Mouse (Mus musculus) lung, embryonic 16.5 days (tissue): ENCODE data around the gene Foxo6. TPM values are rescaled to one million over a fixed set of nuclear protein-coding genes. Genes with fewer than 3 reads are reported as not detected.

Experiments used
- ATAC-seq: fragments of 200-750 bp; cut with Nextera tagmentation; 2 replicates; pipeline ENCODE4 v1.8.0; 2017; ENCODE audit warnings: low read depth, mild to moderate bottlenecking, moderate library complexity
- H3K27ac ChIP-seq: fragments of 300-500 bp; sonication (generic); 2 replicates; pipeline ENCODE4 v1.5.1; 2014; ENCODE audit warnings: mild to moderate bottlenecking, control low read depth, low read length
- H3K27me3 ChIP-seq: fragments of 300-500 bp; sonication (generic); 2 replicates; pipeline ENCODE4 v1.6.1; 2014; ENCODE audit warnings: low read depth, low read length, mixed read lengths; ENCODE audit not compliant: control insufficient read depth, insufficient read depth
- H3K36me3 ChIP-seq: fragments of 300-500 bp; sonication (generic); 2 replicates; pipeline ENCODE4 v1.6.1; 2014; ENCODE audit warnings: low read length; ENCODE audit not compliant: control insufficient read depth, insufficient read depth
- H3K4me1 ChIP-seq: fragments of 300-500 bp; sonication (generic); replicated peaks from 2 replicates; pipeline ENCODE4 v1.6.1; 2014; ENCODE audit warnings: low read length, mixed read lengths; ENCODE audit not compliant: control insufficient read depth, insufficient read depth
- H3K4me2 ChIP-seq: fragments of 300-500 bp; sonication (generic); 2 replicates; pipeline ENCODE4 v1.6.1; 2014; ENCODE audit warnings: low read depth, low read length, control low read depth
- H3K4me3 ChIP-seq: fragments of 300-500 bp; sonication (generic); 2 replicates; pipeline ENCODE4 v1.5.1; 2014; ENCODE audit warnings: mild to moderate bottlenecking, low read length, control low read depth
- H3K9ac ChIP-seq: fragments of 300-500 bp; sonication (generic); 2 replicates; pipeline ENCODE4 v1.6.1; 2014; ENCODE audit warnings: low read length, control low read depth
- H3K9me3 ChIP-seq: fragments of 300-500 bp; sonication (generic); 2 replicates; pipeline ENCODE4 v1.6.1; 2016; ENCODE audit warnings: low read length; ENCODE audit not compliant: control insufficient read depth
- WGBS: fragments of 180-500 bp; shearing (Covaris S2); extraction: QIAGEN DNeasy Blood & Tissue Kit; methylation state at CpG from one replicate; pipeline ENCODE4 v1.1.7; 2014; 5-methylcytosine and 5-hydroxymethylcytosine counted together
- polyA plus RNA-seq: library from polyadenylated mRNA; unstranded; fragments of >200 nt; fragmentation: Nextera tagmentation; extraction: Ambion mirVana; gene quantifications from 2 replicates; pipeline ENCODE4 v1.2.1, GENCODE M21; 2015

Gene Foxo6
- polyA plus RNA-seq, 1 experiment from 2014 or later = 0.24 TPM

DNA sequence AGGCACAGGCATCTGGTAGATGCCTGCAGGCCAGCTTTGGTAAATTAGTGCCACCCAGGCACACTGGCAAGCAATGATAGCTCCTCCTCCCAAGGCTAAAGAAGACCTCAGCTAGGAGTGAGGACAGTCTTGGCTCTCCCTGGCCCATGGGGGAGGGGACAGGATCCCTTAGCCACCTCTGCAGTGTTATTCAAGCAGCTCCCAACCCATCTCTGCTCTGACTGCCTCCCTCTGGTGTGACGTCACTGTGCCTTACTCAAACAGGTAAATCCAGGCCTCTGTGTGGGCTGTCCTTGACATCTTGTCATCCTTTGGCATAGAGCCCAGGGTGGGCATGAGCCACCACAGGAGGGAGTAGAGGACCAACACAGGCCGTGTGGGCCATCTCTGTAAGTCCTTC, 59.9 kb downstream of the Foxo6 start:
- Histone ChIP-seq H3K27ac (no peak overlapping the region), H3K4me3 (no peak overlapping the region), H3K9me3 (no peaks in the 10 kb centered on the region), H3K27me3 (no peaks in the 10 kb centered on the region), H3K4me2 (no peak overlapping the region), H3K36me3 (no peaks in the 10 kb centered on the region), H3K9ac (no peak overlapping the region), H3K4me1 (0 out of 2 replicates have a peak, but pooled peaks cover 2% of the 10 kb centered on the region)
- WGBS = 36% methylated on average over 2 of the region's 2 CpGs
- no peak for ATAC-seq

DNA sequence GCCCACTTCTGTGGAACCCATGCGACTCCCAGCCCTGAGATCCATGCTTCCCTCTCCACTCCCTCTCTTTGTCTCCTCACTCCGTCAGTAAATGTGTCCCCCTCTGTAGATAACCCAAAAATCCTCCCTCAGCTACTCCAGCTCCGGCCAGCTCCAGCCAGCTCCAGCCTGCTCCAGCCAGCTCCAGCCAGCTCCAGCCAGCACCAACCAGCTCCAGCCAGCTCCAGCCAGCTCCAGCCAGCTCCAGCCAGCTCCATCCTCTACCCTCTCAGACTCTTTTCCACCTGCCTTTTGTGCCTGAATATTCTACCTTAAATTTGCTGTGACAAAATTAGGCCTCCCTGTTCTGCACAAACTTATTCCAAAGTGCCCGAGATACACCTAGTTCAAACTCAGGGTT, 60.5 kb downstream of the Foxo6 start:
- 53% methylated on average over 4 of the region's 4 CpGs for WGBS
- 0 out of 2 replicates have a peak, but pooled peaks cover 2% of the 10 kb centered on the region for H3K4me1 ChIP-seq
- no peaks in the 10 kb centered on the region for H3K36me3 ChIP-seq
- no peaks in the 10 kb centered on the region for H3K9me3 ChIP-seq
- no peak overlapping the region for H3K4me2 ChIP-seq
- H3K9ac ChIP-seq = no peak overlapping the region
- H3K27ac ChIP-seq = no peak overlapping the region
- H3K4me3 ChIP-seq = no peak overlapping the region
- no peaks in the 10 kb centered on the region for H3K27me3 ChIP-seq
- no peak for ATAC-seq

DNA sequence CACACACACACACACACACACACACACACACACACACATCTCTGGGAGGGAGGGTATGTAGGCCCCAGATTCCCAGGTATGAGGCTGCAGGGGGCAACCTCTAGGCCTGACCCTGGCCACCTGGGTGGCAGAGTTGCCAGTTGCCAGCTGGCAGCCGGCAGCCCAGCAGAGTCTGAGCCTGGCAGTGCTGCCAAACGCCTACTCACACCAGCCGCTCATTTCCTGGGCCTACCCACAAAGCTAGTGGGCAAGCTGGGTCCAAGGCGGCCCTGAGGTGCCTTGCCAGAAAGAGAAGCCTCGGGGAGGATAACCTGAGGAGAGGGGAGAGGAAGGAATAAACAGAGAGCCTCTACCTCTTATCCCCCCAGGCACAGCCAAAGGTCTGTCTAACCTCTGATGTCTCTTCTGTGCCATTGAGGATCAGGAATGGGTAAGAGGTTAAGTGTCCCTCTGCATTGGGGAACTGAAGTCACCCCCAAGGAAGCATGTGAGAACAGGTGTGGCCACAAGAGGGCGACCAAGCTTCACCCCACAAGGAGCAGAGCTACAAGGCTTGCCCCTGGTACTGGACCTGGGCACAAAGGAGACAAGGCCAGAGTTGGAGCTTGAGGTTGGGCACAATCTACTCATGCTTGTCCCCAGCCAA, 61.9 kb downstream of the Foxo6 start:
- Histone ChIP-seq H3K27ac (no peak overlapping the region), H3K4me2 (no peak overlapping the region), H3K4me1 (0 out of 2 replicates have a peak, but pooled peaks cover 2% of the 10 kb centered on the region), H3K27me3 (no peaks in the 10 kb centered on the region), H3K36me3 (no peaks in the 10 kb centered on the region), H3K4me3 (no peak overlapping the region), H3K9ac (no peak overlapping the region), H3K9me3 (no peaks in the 10 kb centered on the region)
- ATAC-seq = peak; percentile 32
- 56% methylated on average over 6 of the region's 6 CpGs for WGBS

DNA sequence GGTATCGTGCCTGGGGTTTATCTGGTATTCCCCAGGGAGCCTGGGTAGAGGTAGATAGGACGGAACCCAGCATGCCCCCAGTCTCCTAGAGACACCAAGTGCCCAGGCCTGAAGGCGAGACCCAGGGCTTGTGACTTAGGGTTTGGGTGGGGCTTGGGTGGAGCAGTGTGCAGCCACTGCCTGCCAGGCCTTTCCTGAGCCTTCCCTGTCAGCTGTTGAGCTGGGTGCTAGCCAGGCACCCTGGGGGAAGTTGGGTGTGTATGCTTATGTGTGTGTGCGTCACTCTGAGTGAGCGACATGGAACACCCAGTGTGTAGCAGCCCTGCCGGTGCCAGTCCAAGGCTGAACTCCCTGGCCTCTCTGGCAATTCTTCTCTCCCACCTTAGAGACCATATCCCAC, 63.3 kb downstream of the Foxo6 start:
- no peak for ATAC-seq
- H3K27me3 ChIP-seq = no peaks in the 10 kb centered on the region
- no peak overlapping the region for H3K9ac ChIP-seq
- H3K4me1 ChIP-seq = 0 out of 2 replicates have a peak, but pooled peaks cover 2% of the 10 kb centered on the region
- H3K27ac ChIP-seq = no peak overlapping the region
- no peak overlapping the region for H3K4me2 ChIP-seq
- H3K36me3 ChIP-seq = no peaks in the 10 kb centered on the region
- WGBS = 68% methylated on average over 6 of the region's 6 CpGs
- H3K4me3 ChIP-seq = no peak overlapping the region
- H3K9me3 ChIP-seq = no peaks in the 10 kb centered on the region

DNA sequence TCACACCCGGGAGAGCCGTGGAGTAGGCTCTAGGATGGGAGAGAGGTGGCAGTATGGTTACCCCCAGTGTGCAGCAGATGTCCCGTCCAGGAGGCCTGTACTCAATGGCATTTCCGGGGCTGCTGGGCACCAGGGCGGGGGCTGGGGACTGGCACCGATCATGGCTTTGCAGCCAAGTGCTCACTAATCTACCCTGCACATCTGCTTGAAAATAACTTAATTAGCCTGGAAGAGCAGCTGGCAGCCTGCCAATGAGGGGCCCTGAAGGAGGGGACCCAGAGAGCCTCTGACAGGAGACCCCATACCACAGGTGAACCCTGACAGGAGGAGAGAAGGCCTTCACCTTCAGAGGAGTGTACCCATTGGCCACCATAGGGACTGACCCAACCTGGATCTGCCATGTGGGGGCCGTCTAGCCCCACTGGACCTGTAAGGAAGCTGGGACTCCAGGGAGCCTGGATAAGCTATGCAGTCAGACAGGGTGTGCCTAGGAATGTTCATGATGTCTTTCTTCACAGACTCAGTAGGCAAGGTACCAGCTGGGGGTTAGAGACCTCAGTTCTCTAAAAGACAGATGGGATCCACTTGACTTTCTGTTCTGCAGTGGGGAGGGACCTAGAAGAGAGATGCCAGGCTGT, 63.9 kb downstream of the Foxo6 start:
- Histone ChIP-seq H3K4me2 (no peak overlapping the region), H3K9me3 (no peaks in the 10 kb centered on the region), H3K9ac (no peak overlapping the region), H3K27me3 (no peaks in the 10 kb centered on the region), H3K27ac (no peak overlapping the region), H3K36me3 (no peaks in the 10 kb centered on the region), H3K4me1 (0 out of 2 replicates have a peak, but pooled peaks cover 2% of the 10 kb centered on the region), H3K4me3 (no peak overlapping the region)
- ATAC-seq = no peak
- WGBS = 75% methylated on average over 7 of the region's 7 CpGs

DNA sequence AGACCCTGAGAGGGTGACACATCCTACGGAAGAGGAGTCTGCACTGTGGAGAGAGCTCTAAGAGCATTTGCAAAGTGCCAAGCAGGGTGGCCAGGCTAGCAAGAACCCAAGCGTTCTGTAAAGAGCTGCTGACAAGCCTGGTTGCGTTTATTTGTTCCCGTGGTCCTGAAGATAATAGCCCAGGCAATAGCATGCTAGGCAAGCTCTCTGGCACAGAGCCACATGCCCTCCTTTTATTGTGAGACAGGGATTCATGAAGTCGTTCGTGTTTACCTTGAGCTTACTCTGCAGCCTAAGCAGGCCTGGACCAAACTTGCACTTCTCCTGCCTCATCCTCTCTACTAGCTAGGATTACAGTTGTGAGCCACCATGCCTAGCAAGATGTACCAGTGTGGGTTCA, 65.4 kb downstream of the Foxo6 start:
- Histone ChIP-seq H3K4me1 (0 out of 2 replicates have a peak, but pooled peaks cover 2% of the 10 kb centered on the region), H3K27me3 (no peaks in the 10 kb centered on the region), H3K36me3 (no peaks in the 10 kb centered on the region), H3K9me3 (no peaks in the 10 kb centered on the region), H3K9ac (no peak overlapping the region), H3K4me3 (no peak overlapping the region), H3K27ac (no peak overlapping the region), H3K4me2 (no peak overlapping the region)
- WGBS = 32% methylated on average over 6 of the region's 6 CpGs
- no peak for ATAC-seq

DNA sequence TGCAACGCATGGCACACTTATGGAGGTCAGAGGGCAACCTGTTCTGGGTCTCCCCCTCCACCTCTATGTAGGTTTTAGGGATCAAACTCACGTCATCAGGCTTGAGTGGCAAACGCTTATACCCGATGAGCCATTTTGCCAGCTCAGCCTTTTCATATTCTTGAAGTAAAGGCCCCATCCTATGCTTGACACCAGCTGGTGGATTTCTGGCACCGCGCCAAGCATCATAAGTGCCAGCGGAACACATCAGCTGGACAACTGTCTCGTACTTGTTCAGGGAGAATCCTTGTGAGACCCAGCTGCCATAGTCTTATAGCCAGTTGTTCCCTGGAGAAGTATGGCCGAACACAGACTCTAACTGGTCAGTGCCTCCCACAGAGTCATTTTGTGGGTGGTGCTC, 68.3 kb downstream of the Foxo6 start:
- no peak overlapping the region for H3K4me2 ChIP-seq
- H3K4me3 ChIP-seq = no peak overlapping the region
- ATAC-seq = no peak
- 57% methylated on average over 9 of the region's 9 CpGs for WGBS
- no peaks in the 10 kb centered on the region for H3K27me3 ChIP-seq
- no peaks in the 10 kb centered on the region for H3K4me1 ChIP-seq
- H3K36me3 ChIP-seq = no peaks in the 10 kb centered on the region
- no peak overlapping the region for H3K9ac ChIP-seq
- H3K27ac ChIP-seq = no peak overlapping the region
- H3K9me3 ChIP-seq = no peaks in the 10 kb centered on the region

Other genes starting within 250 kb of the Foxo6 start
- not detected in 2 replicates for gene AL607142.1, start 222.4 kb downstream of the Foxo6 start, polyA plus RNA-seq
- 0.74 and 0.85 TPM in 2 replicates for gene Edn2, start 126.1 kb downstream of the Foxo6 start, polyA plus RNA-seq
- gene Scmh1, start 117.9 kb upstream of the Foxo6 start, polyA plus RNA-seq = 38.5 and 43.2 TPM in 2 replicates
- gene Slfnl1, start 244.9 kb upstream of the Foxo6 start, polyA plus RNA-seq = not detected in 2 replicates